Mouse (Mus musculus) cortical plate, adult 2 months (tissue): ENCODE measurements around the gene Snrnp27. TPM values are rescaled to one million over a fixed set of nuclear protein-coding genes. Genes with fewer than 3 reads are reported as not detected.

Experiments
- H3K27ac ChIP-seq: fragments of 200-500 bp; 2 replicates; pipeline ENCODE4 v1.5.1; 2012; ENCODE audit warnings: low read length, control low read depth, inconsistent platforms; ENCODE audit not compliant: insufficient read depth
- H3K4me1 ChIP-seq: fragments of 200-500 bp; 2 replicates; pipeline ENCODE4 v1.6.1; 2011; ENCODE audit warnings: low read length; ENCODE audit not compliant: control insufficient read depth, insufficient read depth
- H3K4me3 ChIP-seq: fragments of 200-500 bp; 2 replicates; pipeline ENCODE4 v1.5.1; 2011; ENCODE audit warnings: mild to moderate bottlenecking, low read length, control low read depth; ENCODE audit not compliant: insufficient read depth
- CTCF ChIP-seq: fragments of 200-500 bp; IDR thresholded peaks from 2 replicates; pipeline ENCODE4 v1.5.1; 2011; ENCODE audit warnings: mild to moderate bottlenecking, control low read depth, low read length; ENCODE audit not compliant: insufficient read depth; ENCODE audit errors: extremely low read depth
- POLR2A ChIP-seq: fragments of 200-500 bp; IDR thresholded peaks from 2 replicates; pipeline ENCODE4 v1.6.1; 2011; ENCODE audit warnings: mild to moderate bottlenecking, low read length, control low read depth; ENCODE audit not compliant: insufficient read depth; ENCODE audit errors: extremely low read depth
- polyA plus RNA-seq: library from polyadenylated mRNA; depleted of rRNA; stranded (reverse); fragments of >200 nt; gene quantifications from 2 replicates; pipeline ENCODE4 v1.2.3, GENCODE M21; 2012; rRNA removed

Snrnp27 gene
- polyA plus RNA-seq: 55.2 and 59.4 TPM in 2 replicates

DNA sequence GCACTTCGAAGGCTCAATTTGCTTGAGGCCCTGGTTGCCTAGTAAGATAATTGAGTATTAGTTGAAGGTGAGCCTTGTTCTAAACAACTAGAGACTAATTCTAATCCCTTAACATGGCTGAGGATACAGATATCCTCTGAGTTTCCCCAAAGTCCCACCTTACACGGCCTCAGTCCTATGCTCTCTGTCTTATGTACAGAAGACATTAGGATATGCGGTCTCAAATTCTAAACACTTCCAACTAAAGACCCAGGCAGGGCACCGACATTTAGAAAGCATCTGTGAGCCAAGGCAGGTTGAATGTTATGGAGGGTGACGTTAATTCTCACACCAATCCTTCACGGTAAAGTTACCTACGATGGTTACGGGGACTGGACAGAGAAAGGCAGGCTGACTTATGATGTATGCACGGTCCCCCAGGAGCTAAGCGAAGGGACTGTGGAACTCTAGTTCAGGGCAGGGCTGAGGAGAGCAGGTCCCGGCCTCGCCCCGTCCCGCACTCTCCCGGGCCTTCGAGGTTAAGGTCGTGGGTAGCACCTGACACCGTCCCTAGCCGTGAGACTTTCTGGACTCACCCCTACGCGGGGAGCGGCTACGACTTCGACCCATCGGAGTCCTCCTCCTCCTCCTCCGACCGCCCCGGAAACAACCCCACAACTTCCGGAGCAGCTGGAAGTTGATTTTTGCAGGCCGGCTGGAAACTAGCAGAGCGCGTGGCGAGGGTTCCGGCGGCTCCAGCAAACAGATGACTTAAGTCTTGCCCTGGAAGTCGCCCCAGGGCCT, at the start of gene Snrnp27:
Snrnp27 (minus strand) TSS at position 651 of the 783 bp plus-strand sequence.
- no peak for TF ChIP-seq CTCF
- peak; percentile 75; the same call in 1 of the 2 replicates for TF ChIP-seq POLR2A
- H3K4me3 ChIP-seq: peak within 1 kb of the TSS; percentile 92
- peaks cover 1% of the 10 kb centered on the region; the same call in 1 of the 2 replicates for H3K4me1 ChIP-seq

DNA sequence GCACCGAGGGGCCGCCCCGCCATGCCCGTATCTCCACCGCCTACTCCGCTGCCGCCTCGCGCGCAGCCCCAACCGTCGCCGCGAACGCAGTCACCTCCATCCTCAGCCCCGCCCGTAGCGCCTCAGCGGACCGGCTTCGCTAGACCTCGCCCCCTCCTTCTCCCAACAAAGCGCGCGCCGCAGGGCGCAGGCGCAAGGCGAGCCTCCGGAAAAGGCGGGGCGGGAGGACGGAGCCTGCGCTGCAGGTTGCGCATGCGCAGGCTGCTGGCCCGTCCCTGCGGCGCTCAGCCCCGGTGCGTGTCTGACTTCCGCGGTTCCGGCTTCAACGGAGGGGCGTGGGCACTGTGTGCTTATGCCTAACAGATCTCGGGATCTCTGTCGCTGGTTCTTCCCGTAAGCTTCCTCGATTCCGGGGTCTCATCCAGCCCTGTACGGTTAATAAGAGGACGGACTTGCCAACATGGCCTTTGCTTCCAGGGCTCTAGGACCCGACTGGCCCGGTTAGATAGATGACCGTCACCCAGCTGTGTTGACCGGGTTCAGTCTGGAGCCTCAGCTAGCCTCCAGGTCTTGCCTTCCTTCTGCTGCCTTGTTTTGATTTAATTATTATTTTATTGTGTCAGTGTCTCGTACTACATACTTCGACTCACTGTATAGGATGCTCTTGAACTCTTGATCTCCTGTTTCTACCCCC, 49.0 kb upstream of the Snrnp27 start, which contains the start of gene Gmcl1:
Gmcl1 (minus strand) TSS at position 201 of the 694 bp plus-strand sequence.
- TF ChIP-seq POLR2A: no peak; the same call in none of the 2 replicates
- TF ChIP-seq CTCF: no peak
- peaks cover 5% of the 10 kb centered on the region for H3K4me1 ChIP-seq
- H3K27ac ChIP-seq: peak within 1 kb of the TSS; percentile 79
- peak within 1 kb of the TSS; percentile 88 for H3K4me3 ChIP-seq

More for the DNA sequence above, at the start of gene Snrnp27:
- H3K27ac ChIP-seq: peak within 1 kb of the TSS; percentile 37; the same call in 1 of the 2 replicates

DNA sequence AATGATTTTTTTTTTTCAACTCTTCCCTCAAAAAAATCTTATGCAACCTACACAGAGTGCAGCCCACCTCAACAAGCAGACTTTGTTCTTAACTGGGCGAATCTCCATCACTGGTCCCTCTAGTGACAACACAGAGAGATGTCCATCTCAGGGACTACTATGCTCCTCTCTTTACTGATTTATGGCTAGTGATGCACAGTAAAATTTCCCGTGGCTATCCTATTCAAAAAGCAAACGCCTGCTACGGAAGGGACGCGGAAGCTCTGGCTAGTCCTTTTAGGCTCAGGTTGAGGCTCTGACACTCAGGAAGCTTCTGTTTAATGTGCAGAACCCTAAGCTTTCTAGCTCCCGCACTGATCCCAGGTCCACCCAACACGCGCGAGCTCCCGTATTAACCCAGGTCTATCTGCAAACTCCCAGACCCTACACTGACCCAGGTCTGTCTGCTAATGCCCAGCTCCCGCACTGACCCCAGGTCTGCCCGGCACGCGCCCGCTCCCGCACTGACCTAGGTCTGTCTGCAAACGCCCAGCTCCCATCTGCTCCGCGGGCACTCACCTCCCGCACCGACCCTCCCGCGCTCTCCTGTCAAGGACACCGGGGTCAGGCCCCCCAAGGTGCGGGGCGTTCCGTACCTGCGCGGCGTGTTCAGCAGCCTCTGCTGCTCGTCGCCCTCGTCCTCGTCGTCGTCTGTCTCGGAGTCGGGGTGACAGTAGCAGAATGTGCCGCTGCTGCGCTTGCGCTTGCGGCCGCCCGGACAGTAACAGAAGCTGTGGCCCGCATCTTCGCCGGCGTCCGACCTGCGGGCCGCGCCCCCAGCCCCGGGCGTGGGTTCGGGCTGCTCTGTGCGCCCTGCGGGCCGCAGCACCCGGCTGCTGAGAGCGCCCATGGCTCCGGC, 48.2 kb upstream of the Snrnp27 start:
- Histone ChIP-seq H3K27ac (peak overlapping the region; percentile 79), H3K4me1 (peaks cover 5% of the 10 kb centered on the region), H3K4me3 (peak overlapping the region; percentile 88)
- no peak for TF ChIP-seq CTCF
- no peak for TF ChIP-seq POLR2A

DNA sequence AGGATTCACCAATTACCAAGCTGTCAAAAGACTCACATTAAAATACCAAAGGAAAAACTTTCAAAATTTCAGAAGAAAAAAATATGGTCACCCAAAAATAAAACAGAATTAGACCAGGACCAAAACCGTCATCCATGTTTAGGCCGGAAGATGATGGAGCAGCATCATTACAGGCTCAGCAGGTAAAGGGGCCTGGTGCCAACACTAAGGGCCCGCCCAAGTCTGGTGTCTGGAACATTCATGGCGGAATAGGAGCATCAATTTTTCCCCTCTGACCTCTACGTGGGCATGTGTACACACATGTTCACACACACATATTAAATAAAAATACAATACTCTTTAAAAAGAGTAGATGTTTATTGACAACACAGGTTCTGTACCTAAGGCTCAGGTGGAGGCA, 44.4 kb upstream of the Snrnp27 start:
- peaks cover 4% of the 10 kb centered on the region for H3K4me1 ChIP-seq
- TF ChIP-seq CTCF (no peak), POLR2A (no peak)
- H3K4me3 ChIP-seq: no peak overlapping the region
- H3K27ac ChIP-seq: no peak overlapping the region

DNA sequence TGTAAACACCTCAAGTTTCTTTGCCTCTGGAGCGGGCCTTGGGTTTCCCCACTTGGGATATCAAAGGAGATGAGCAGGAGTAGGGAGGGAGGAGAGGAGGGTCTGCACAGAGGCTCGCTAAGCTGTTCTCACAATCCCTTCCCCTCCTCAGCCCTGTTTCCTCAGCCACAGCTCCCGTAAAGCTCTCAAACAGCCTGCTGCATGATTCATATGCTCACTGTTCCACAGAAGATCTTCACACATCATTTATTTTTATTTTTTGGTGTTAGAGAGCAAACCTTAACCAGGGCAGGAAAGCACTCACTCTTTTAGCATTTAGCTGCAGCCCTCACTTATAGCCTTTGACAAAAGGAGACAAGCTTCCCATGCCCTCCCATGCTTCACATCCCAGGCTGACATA, 37.7 kb upstream of the Snrnp27 start:
- H3K4me1 ChIP-seq: peaks cover 7% of the 10 kb centered on the region; the same call in 1 of the 2 replicates
- H3K27ac ChIP-seq: no peak overlapping the region
- no peak overlapping the region for H3K4me3 ChIP-seq
- TF ChIP-seq POLR2A: no peak
- no peak for TF ChIP-seq CTCF

DNA sequence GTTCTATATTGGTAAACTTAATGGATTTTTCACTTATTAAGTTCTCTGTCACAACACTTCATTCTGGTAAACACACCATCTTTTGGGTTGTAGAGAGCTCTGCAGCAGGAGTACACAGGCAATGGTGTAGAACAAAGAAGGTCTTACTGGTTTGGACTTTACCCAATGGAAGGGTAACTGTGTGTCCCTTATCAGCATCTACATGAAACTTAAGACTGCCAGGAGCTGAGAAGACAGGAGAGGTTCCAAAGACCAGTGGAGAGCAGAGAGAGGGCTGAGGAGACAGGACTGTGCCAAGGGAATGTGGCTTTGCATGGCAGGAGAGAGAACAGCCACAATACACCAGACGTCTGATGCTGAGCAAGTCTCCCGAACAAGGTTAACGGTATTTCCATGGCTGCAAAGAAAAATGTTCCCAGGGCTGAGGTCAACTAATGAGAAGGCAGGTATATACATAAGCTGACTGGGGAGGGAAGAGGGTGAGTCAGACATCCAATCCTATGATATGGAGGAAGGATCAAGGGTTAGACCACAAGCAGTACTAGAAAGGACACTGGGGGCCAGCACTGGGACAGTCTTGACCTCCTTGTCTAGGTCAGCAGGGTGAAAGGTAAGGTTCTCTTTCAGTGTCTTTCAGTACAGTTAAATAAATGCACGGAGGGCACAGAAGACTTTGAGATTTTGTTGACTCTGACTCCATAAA, 23.9 kb upstream of the Snrnp27 start:
- H3K4me1 ChIP-seq: no peaks in the 10 kb centered on the region
- TF ChIP-seq POLR2A: no peak
- TF ChIP-seq CTCF: no peak
- no peak overlapping the region for H3K27ac ChIP-seq
- H3K4me3 ChIP-seq: no peak overlapping the region

DNA sequence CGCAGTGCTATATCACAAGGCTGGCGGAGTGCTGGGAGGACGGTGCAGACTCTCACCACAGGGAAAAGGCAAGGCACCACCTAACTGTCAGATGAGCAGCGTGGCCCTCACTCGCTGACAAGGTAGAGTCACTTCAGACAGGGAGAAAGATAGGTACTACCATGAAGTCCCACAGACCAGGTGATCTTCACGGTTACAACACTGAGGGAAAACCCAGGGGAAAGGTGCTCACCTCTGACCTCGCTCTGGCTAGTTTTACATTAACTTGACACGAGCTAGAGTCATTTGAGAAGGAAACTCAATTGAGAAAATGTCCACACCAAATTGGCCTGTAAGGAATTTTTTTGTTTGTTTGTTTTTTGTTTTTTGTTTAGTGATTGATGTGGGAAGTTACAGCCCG, 18.3 kb upstream of the Snrnp27 start:
- H3K4me1 ChIP-seq: no peaks in the 10 kb centered on the region
- no peak for TF ChIP-seq CTCF
- no peak for TF ChIP-seq POLR2A
- no peak overlapping the region for H3K4me3 ChIP-seq
- H3K27ac ChIP-seq: no peak overlapping the region

DNA sequence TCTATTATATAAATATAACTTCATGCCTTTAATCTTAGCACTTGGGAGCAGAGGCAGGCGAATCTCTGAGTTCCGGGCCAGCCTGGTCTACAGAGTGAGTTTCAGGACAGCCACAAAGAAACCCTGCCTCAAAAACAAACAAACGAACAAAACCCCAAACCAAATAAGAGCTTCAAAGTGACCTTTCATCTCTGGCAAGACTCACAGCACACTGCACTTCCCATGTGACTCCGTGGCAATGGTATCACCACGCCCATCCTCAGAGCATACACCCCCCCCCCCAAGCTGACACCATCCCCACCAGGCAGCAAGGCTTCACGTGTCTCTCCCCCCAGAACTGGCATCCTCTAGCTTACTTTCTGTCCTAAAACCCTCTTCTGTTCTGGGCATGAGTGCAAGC, 13.6 kb upstream of the Snrnp27 start:
- H3K4me3 ChIP-seq: no peak overlapping the region
- no peak overlapping the region for H3K27ac ChIP-seq
- H3K4me1 ChIP-seq: no peaks in the 10 kb centered on the region
- TF ChIP-seq POLR2A: no peak
- TF ChIP-seq CTCF: no peak
